Mouse (Mus musculus) intestine, embryonic 16.5 days (tissue): Measurements from ENCODE around the gene Reep3. TPM values are rescaled to one million over a fixed set of nuclear protein-coding genes. Genes with fewer than 3 reads are reported as not detected.

ENCODE experiments used
- ATAC-seq: fragments of 200-750 bp; cut with Nextera tagmentation; 2 replicates; pipeline ENCODE4 v1.8.0; 2017; ENCODE audit warnings: moderate TSS enrichment, moderate library complexity
- H3K27ac ChIP-seq: fragments of 300-500 bp; sonication (generic); 2 replicates; pipeline ENCODE4 v1.5.1; 2014; ENCODE audit warnings: mild to moderate bottlenecking, low read length
- H3K27me3 ChIP-seq: fragments of 300-500 bp; sonication (generic); replicated peaks from 2 replicates; pipeline ENCODE4 v1.6.1; 2014; ENCODE audit warnings: low read length, control low read depth, mixed read lengths; ENCODE audit not compliant: control insufficient read depth, insufficient read depth
- H3K36me3 ChIP-seq: fragments of 300-500 bp; sonication (generic); 2 replicates; pipeline ENCODE4 v1.6.1; 2014; ENCODE audit warnings: low read length, control low read depth; ENCODE audit not compliant: control insufficient read depth, insufficient read depth
- H3K4me1 ChIP-seq: fragments of 300-500 bp; sonication (generic); 2 replicates; pipeline ENCODE4 v1.6.1; 2014; ENCODE audit warnings: low read length, control low read depth, mixed read lengths; ENCODE audit not compliant: control insufficient read depth, insufficient read depth
- H3K4me2 ChIP-seq: fragments of 300-500 bp; sonication (generic); 2 replicates; pipeline ENCODE4 v1.6.1; 2014; ENCODE audit warnings: low read depth, low read length, control low read depth
- H3K4me3 ChIP-seq: fragments of 300-500 bp; sonication (generic); 2 replicates; pipeline ENCODE4 v1.5.1; 2014; ENCODE audit warnings: mild to moderate bottlenecking, low read length
- H3K9ac ChIP-seq: fragments of 300-500 bp; sonication (generic); 2 replicates; pipeline ENCODE4 v1.6.1; 2014; ENCODE audit warnings: low read depth, low read length
- H3K9me3 ChIP-seq: fragments of 300-500 bp; sonication (generic); 2 replicates; pipeline ENCODE4 v1.6.1; 2016; ENCODE audit warnings: low read length, control low read depth; ENCODE audit not compliant: control insufficient read depth
- WGBS: fragments of 180-500 bp; shearing (Covaris S2); extraction: QIAGEN DNeasy Blood & Tissue Kit; methylation state at CpG from one replicate; pipeline ENCODE4 v1.1.7; 2014; 5-methylcytosine and 5-hydroxymethylcytosine counted together
- polyA plus RNA-seq: library from polyadenylated mRNA; unstranded; fragments of >200 nt; fragmentation: Nextera tagmentation; extraction: Ambion mirVana; gene quantifications from 2 replicates; pipeline ENCODE4 v1.2.1, GENCODE M21; 2015

Gene Reep3
- polyA plus RNA-seq, 1 experiment from 2014 or later = 36.2 TPM

DNA sequence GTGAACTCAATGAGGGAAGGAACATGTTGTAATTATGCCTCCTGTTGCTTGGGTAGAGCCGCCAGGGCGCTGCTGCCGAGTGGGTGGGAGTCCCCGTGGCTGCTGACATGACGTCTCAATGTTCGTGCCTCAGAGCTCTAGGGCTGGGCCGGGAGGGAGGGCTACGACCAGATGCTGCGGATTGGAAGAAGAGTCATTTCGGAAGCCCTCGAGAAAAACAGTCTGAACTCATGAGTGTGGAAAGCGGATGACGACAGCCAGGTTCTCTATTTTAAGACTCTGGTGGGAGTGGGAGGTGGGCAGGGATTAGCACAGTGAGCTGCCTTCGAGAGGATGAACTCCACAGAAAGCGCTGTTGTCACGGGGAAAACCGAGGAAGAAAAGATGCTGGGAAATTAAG lies 57.7 kb downstream of the Reep3 start:
- no peak overlapping the region for H3K4me2 ChIP-seq
- no peaks in the 10 kb centered on the region for H3K27me3 ChIP-seq
- ATAC-seq = no peak
- no peaks in the 10 kb centered on the region for H3K36me3 ChIP-seq
- no peak overlapping the region for H3K27ac ChIP-seq
- H3K4me3 ChIP-seq = no peak overlapping the region
- H3K9me3 ChIP-seq = no peaks in the 10 kb centered on the region
- H3K4me1 ChIP-seq = 0 out of 2 replicates have a peak, but pooled peaks cover 3% of the 10 kb centered on the region
- WGBS = 62% methylated on average over 17 of the region's 17 CpGs
- H3K9ac ChIP-seq = no peak overlapping the region

DNA sequence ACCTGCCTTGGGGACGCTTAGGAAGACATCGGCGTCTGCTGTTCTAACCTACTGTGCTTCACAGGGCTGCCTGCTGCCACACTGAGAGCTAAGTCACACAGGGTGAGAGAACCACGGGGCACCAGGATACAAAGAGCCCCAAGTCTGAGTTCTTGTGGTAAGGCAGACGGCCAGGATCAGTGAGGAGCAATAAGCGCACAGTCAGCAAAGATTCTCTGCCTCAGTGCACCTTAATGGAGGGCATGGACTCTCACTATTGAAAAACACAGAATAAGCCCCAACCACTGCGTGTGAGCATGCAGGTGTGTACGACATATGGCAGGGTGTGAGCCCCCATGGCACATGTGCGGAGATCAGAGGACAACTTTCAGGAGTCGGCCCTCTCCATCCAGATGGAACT lies 60.2 kb downstream of the Reep3 start:
- 94% methylated on average over 10 of the region's 10 CpGs for WGBS
- H3K4me3 ChIP-seq = no peak overlapping the region
- ATAC-seq = no peak
- no peak overlapping the region for H3K9ac ChIP-seq
- H3K36me3 ChIP-seq = no peaks in the 10 kb centered on the region
- no peak overlapping the region for H3K27ac ChIP-seq
- H3K27me3 ChIP-seq = no peaks in the 10 kb centered on the region
- 0 out of 2 replicates have a peak, but pooled peaks cover 3% of the 10 kb centered on the region for H3K4me1 ChIP-seq
- no peak overlapping the region for H3K4me2 ChIP-seq
- no peaks in the 10 kb centered on the region for H3K9me3 ChIP-seq

- no peaks in the 10 kb centered on the region for H3K27me3 ChIP-seq
- WGBS = 86% methylated on average over 5 of the region's 5 CpGs
- H3K4me3 ChIP-seq = no peak overlapping the region
- no peak overlapping the region for H3K4me2 ChIP-seq
- no peak for ATAC-seq
- H3K9ac ChIP-seq = no peak overlapping the region
- no peak overlapping the region for H3K27ac ChIP-seq
- no peaks in the 10 kb centered on the region for H3K36me3 ChIP-seq
- 0 out of 2 replicates have a peak, but pooled peaks cover 3% of the 10 kb centered on the region for H3K4me1 ChIP-seq
- H3K9me3 ChIP-seq = no peaks in the 10 kb centered on the region
Observed at GRCm38 (mm10) chr10:67036141-67036540, 60.6 kb downstream of the Reep3 start.

GRCm38 (mm10) chr10:67031186-67031585 lies 65.6 kb downstream of the Reep3 start:
- H3K27me3 ChIP-seq = no peaks in the 10 kb centered on the region

GRCm38 (mm10) chr10:67029297-67029696 lies 67.4 kb downstream of the Reep3 start:
- WGBS = 68% methylated on average over 12 of the region's 12 CpGs
- no peak for ATAC-seq
- H3K27me3 ChIP-seq = no peaks in the 10 kb centered on the region
- no peak overlapping the region for H3K27ac ChIP-seq
- H3K36me3 ChIP-seq = 0 out of 2 replicates have a peak, but pooled peaks cover 3% of the 10 kb centered on the region
- no peaks in the 10 kb centered on the region for H3K9me3 ChIP-seq
- H3K4me3 ChIP-seq = no peak overlapping the region
- H3K4me1 ChIP-seq = peaks cover 4% of the 10 kb centered on the region; the same call in 1 of the 2 replicates
- H3K9ac ChIP-seq = no peak overlapping the region
- H3K4me2 ChIP-seq = no peak overlapping the region

More at GRCm38 (mm10) chr10:67031186-67031585, 65.6 kb downstream of the Reep3 start:
- Histone ChIP-seq H3K4me3 (no peak overlapping the region), H3K9me3 (no peaks in the 10 kb centered on the region), H3K9ac (no peak overlapping the region), H3K36me3 (0 out of 2 replicates have a peak, but pooled peaks cover 3% of the 10 kb centered on the region), H3K4me1 (no peaks in the 10 kb centered on the region; the same call in 1 of the 2 replicates), H3K4me2 (no peak overlapping the region), H3K27ac (no peak overlapping the region)
- no peak for ATAC-seq
- 54% methylated on average over 7 of the region's 7 CpGs for WGBS

DNA sequence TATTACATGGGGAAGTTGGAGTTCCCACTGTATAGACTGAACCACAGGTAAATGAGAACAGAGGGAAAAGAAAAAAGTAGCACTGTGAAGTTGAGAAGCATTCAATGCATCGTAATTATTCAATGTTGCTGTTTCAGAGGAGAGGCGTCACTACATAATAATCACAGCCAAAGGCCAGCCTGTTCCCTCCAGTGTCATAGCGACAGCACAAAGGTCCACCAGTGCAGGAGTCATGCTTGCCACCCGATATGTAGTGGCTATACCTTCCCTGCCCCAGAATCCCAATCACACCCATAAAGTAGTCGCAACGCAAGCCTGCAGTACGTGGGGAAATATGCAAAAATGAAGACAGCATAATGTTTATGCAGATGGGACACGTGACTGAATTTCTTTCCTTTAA lies 70.4 kb downstream of the Reep3 start:
- no peak overlapping the region for H3K4me3 ChIP-seq
- H3K27me3 ChIP-seq = no peaks in the 10 kb centered on the region
- 67% methylated on average over 8 of the region's 8 CpGs for WGBS
- ATAC-seq = peak; percentile 69
- peak overlapping the region; percentile 85 for H3K27ac ChIP-seq
- H3K36me3 ChIP-seq = 0 out of 2 replicates have a peak, but pooled peaks cover 3% of the 10 kb centered on the region
- no peak overlapping the region for H3K4me2 ChIP-seq
- H3K9me3 ChIP-seq = no peaks in the 10 kb centered on the region
- peaks cover 6% of the 10 kb centered on the region; the same call in 1 of the 2 replicates for H3K4me1 ChIP-seq
- H3K9ac ChIP-seq = no peak overlapping the region

DNA sequence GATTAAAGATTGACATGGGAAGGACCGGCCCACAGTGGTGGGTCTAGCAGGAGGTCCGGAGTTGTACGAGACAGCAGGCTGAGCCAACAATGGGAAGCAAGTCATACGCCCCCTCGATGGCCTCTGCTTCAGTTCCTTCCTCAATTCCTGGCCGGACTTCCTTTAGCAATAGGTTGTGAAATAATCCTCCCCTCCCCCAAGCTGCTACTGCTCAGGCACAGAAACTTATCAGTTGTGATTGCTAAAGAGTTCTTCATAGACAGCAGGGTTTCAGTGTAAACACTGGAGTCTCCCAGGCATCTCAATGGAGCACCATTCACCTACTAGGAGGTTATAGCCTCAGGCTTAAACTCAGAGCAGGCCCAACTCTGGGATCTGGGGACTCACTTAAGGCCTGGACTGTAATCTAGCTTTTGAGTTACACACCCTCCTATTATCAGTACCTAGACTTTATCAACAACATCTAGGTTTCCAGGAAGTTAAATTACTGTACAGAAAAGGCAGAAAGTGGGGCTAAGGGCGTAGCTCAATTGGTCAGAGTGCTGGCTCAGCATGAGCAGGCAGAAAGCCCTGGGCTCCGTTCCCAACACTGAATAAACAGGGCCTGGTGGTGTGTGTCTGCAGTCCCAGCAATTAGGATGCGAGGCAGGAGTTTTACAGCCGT lies 71.0 kb downstream of the Reep3 start:
- WGBS = 30% methylated on average over 10 of the region's 10 CpGs
- ATAC-seq = peak; percentile 96

DNA sequence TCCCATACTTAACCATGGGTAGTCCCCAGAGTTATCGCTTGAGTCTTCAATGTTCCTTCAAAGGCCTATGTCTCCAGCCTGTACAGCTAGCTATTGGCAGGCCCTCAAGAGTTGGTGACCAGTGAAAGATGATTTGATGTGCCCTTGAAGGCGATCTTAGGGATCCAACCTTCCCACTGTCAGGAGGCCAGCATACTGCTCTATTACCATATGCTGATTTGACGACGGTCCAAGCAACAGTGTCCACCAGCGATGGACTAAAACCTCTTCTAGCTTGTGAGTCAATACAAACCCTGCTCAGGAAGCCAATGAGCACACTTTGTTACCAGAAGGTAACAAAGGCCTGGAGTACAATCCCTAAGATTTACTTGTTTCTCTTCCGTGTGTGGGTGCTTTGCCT lies 72.4 kb downstream of the Reep3 start:
- 97% methylated on average over 6 of the region's 6 CpGs for WGBS
- H3K36me3 ChIP-seq = no peaks in the 10 kb centered on the region
- no peak overlapping the region for H3K4me2 ChIP-seq
- no peak overlapping the region for H3K4me3 ChIP-seq
- peaks cover 6% of the 10 kb centered on the region; the same call in 1 of the 2 replicates for H3K4me1 ChIP-seq
- no peaks in the 10 kb centered on the region for H3K9me3 ChIP-seq
- no peak overlapping the region for H3K27ac ChIP-seq
- no peak for ATAC-seq
- H3K27me3 ChIP-seq = no peaks in the 10 kb centered on the region
- no peak overlapping the region for H3K9ac ChIP-seq

More for the DNA sequence above, 71.0 kb downstream of the Reep3 start:
- Histone ChIP-seq H3K4me2 (no peak overlapping the region), H3K4me1 (peaks cover 6% of the 10 kb centered on the region; the same call in 1 of the 2 replicates), H3K9me3 (no peaks in the 10 kb centered on the region), H3K36me3 (0 out of 2 replicates have a peak, but pooled peaks cover 3% of the 10 kb centered on the region), H3K27me3 (no peaks in the 10 kb centered on the region), H3K27ac (peak overlapping the region; percentile 85), H3K9ac (no peak overlapping the region), H3K4me3 (no peak overlapping the region)

DNA sequence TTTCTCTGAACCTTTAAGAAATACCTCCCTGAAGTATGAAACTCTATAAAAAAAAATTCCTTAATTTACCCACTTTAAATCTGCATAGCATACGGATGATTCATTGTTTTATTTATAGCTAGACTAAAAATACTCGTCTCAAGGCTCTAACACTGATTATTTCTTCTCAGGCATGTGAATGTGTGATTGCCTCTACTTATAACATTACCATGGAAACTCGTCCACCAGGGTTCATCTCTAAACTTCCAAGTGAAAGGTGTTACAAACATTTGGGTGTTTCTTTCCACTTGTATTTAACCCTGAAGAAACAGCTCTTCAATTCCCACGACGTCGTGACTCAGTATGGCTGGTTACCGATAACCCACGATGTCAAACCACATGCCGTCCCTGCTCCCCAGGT lies 73.7 kb downstream of the Reep3 start:
- Histone ChIP-seq H3K4me1 (peaks cover 11% of the 10 kb centered on the region; the same call in 1 of the 2 replicates), H3K9ac (no peak overlapping the region), H3K36me3 (no peaks in the 10 kb centered on the region), H3K4me3 (no peak overlapping the region), H3K27me3 (no peaks in the 10 kb centered on the region), H3K27ac (no peak overlapping the region), H3K4me2 (no peak overlapping the region), H3K9me3 (no peaks in the 10 kb centered on the region)
- WGBS = 86% methylated on average over 9 of the region's 9 CpGs
- ATAC-seq = no peak
